Mouse (Mus musculus) testis, adult 2 months (tissue): ENCODE data around the gene Bag1.

Experiments
- CTCF ChIP-seq: fragments of 200-500 bp; IDR thresholded peaks from 2 replicates; pipeline ENCODE4 v1.5.1; 2012; ENCODE audit warnings: low read depth, mild to moderate bottlenecking, inconsistent platforms, low read length, moderate library complexity; ENCODE audit not compliant: control insufficient read depth, insufficient read depth, insufficient replicate concordance
- POLR2A ChIP-seq: fragments of 200-500 bp; IDR thresholded peaks from 2 replicates; pipeline ENCODE4 v1.6.1; 2012; ENCODE audit warnings: low read depth, mild to moderate bottlenecking, inconsistent platforms, low read length, moderate library complexity; ENCODE audit not compliant: control insufficient read depth

GRCm38 (mm10) chr4:40979430-40979829 is 31.3 kb upstream of the Bag1 start:
- TF ChIP-seq CTCF (no peak), POLR2A (no peak)
